Mouse (Mus musculus) erythroblast, embryonic 14.5 days (primary cell): ENCODE results near the gene 6430531B16Rik.

Experiments
- GATA1 ChIP-seq: IDR thresholded peaks from 2 replicates; pipeline ENCODE4 v1.6.1; 2012; ENCODE audit warnings: low read length, inconsistent platforms, mixed read lengths
- TAL1 ChIP-seq: IDR thresholded peaks from 3 replicates; pipeline ENCODE4 v1.6.1; 2012; ENCODE audit warnings: low read length, inconsistent platforms, mixed read lengths

DNA sequence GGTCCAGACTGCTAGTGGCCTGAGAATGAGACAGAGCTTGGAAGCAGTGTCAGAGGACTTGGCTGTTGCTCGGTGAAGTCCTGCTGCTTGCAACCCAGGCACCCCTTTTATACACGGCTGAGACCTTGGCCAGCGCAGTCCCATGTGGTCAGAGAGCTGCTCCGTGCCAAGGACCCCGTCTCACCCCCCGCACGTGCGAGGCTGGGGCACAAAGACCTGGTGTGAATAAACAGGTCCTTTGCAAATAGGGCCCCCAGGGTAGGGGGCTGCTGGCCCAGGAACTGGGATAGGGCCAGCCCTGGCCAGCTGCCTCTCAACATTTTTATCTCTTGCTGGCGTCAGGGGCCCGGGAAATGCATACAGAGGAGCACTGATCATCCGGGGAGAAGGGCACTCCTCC, 20.6 kb downstream of the 6430531B16Rik start:
- TF ChIP-seq GATA1 (no peak), TAL1 (no peak)
